Mouse (Mus musculus) left cerebral cortex, adult 11 months (tissue): ENCODE results near the gene Dpp4.

Source experiments
- DNase-seq: peaks from one replicate; pipeline ENCODE4 v3.0.0; 2022; ENCODE audit warnings: low spot score

The Dpp4 gene

DNA sequence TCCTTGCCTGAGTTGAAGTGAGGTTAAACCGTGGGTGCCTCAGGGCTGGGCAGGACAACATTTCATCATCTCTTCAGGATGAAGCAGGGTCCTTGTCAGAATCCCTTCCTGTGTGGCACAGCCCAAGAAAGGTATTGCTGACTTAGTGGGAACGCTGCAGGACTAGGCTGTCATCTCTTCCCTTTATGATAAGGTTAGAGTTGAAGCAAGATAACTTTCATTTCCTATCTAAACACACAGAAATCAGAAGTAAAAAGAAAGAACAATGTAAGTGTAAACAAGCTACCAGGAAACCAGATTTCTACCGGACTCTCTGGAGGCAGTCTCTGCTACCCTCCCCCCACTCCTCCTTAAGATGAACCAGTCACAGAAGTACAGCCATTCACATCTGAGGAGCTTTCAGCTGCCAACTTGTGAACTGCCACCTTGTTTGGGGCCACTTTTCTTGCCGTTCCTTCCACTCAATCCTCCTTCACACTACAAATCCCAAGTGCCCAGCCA lies 3.3 kb downstream of the Dpp4 start:
- no peak for DNase-seq

- no peak for DNase-seq
Observed at GRCm38 (mm10) chr2:62408216-62408615, 3.8 kb downstream of the Dpp4 start.

- no peak for DNase-seq
Observed at GRCm38 (mm10) chr2:62403556-62404135, 8.4 kb downstream of the Dpp4 start.

GRCm38 (mm10) chr2:62401011-62401410 lies 11.0 kb downstream of the Dpp4 start:
- DNase-seq = no peak

GRCm38 (mm10) chr2:62399832-62400231 lies 12.2 kb downstream of the Dpp4 start:
- no peak for DNase-seq

GRCm38 (mm10) chr2:62399361-62399760 lies 12.7 kb downstream of the Dpp4 start:
- DNase-seq = no peak

DNA sequence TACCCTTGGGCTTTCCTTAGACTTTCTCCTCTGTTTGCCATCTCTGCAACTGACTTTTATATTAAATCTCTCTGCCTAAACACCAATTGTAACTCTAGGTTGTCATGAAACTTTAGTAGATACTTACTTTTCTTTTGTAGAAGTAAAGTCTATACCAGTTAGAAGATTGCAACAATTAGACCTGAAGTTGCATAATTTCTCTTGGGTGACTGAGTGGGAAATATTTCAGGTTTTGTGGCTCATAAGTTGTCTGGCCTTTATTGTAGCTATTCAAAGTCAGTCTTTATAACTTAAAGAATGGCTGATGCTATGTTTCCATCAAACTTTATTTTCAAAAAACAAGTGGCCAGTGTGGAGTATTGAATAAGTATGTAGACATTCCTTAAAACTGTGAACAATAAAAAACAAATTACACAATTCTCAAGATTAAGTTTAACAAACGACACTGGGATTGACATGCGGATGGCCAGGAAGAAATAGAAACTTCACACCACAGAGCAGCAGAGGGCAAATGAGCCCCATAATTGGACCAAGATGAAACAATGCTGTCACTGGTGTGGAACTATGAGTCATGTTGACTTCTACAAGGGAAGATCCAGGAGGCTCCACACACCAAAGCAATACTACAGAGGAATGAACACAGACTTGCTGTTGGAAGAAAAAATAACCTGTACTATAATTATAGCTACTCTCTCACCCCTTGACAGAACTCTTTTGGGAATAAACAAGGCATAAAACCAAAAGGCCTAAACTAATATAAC lies 13.7 kb downstream of the Dpp4 start:
- DNase-seq = no peak

GRCm38 (mm10) chr2:62397661-62398060 lies 14.4 kb downstream of the Dpp4 start:
- no peak for DNase-seq

GRCm38 (mm10) chr2:62396799-62397198 lies 15.2 kb downstream of the Dpp4 start:
- no peak for DNase-seq

GRCm38 (mm10) chr2:62394800-62395199 lies 17.2 kb downstream of the Dpp4 start:
- no peak for DNase-seq

GRCm38 (mm10) chr2:62392098-62392497 lies 19.9 kb downstream of the Dpp4 start:
- DNase-seq = no peak

GRCm38 (mm10) chr2:62390961-62391461 lies 21.0 kb downstream of the Dpp4 start:
- DNase-seq = no peak

- DNase-seq = no peak
Observed at GRCm38 (mm10) chr2:62390305-62390704, 21.7 kb downstream of the Dpp4 start.

DNA sequence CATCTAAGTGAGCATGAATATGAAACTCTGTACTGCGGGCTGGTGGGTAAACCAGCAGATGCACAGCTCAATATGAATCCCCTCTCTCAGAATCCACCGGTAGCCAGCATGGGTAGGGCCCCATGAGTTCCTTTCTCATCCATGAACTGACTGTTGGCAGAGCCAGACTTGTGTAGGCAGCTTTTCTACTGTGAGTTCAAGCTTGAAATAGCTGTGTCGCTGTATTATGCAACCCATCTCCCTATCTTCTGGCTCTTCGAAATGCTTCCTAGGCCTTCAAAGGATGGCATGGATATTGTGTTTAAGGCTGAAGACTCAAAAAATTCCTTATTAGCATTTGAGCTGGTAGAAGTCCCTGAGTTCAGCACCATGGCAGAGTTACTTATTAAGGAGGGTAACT lies 23.2 kb downstream of the Dpp4 start:
- DNase-seq = peak; percentile 22

DNA sequence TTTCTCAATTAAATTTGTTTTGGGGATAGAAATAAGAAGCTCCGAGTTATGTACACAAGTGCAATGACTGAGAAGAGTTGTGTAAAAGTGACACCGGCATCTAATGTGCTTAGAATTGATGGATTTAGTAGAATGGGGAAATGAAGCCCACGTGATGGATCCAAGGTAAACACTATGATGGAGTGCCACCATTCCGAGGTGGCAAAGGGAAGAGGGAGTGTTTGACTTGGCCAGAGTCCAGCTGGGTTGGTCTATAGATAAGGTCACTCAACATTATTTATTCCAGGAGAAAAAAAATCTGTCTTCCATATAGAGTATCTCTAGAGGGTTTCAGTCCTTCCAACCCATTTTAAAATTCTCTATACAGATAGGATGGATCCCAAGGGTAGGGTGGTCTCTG lies 28.8 kb downstream of the Dpp4 start:
- no peak for DNase-seq

- DNase-seq = no peak
Observed at GRCm38 (mm10) chr2:62382440-62382839, 29.6 kb downstream of the Dpp4 start.

- DNase-seq = no peak
Observed at GRCm38 (mm10) chr2:62381756-62382155, 30.3 kb downstream of the Dpp4 start.

GRCm38 (mm10) chr2:62373692-62374091 lies 38.3 kb downstream of the Dpp4 start:
- no peak for DNase-seq

GRCm38 (mm10) chr2:62370048-62370447 lies 42.0 kb downstream of the Dpp4 start:
- DNase-seq = no peak

- no peak for DNase-seq
Observed at GRCm38 (mm10) chr2:62368349-62369053, 43.5 kb downstream of the Dpp4 start.

- no peak for DNase-seq
Observed at GRCm38 (mm10) chr2:62363606-62364005, 48.4 kb downstream of the Dpp4 start.

DNA sequence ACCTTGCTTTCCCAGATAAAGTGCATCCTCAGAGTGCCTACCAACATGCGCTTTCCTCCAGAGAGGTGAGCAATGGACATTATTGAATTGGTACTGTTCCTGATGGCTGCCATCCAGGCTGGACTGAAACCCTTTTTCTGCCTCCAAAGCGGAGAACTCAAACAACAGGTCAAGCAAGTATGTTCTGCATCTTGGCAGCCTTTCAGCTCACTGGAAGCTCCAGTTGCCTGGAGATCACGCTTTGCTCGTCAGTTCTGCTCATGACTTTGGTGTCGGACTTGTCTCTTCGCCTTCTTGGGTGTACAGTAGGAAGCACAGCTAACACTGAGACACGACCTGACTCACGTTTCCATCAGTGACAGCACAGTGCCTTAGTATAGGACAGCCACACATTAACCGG lies 49.8 kb downstream of the Dpp4 start:
- no peak for DNase-seq

DNA sequence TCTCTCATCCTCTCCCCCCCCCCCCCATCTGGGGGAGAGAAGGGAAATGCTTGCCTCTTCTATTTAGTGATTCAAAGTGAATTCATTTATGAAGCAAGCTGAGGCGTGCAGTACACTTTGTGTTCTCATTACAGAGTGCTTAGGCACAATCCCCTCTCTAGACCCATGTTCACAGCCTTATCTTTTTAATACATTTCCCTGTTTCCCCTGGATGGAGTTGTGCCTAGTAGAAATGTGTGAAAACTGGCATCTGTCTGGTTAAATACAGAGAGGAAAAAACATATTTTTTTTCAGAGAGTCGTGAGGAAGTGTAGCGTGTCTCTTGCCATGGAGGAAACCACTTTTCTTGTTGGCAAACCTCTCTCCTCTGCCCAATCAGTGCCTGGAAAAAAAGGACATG lies 50.5 kb downstream of the Dpp4 start:
- DNase-seq = no peak
